Mouse (Mus musculus) forebrain, embryonic 12.5 days (tissue): ENCODE data around the gene Fndc9. TPM values are rescaled to one million over a fixed set of nuclear protein-coding genes. Genes with fewer than 3 reads are reported as not detected.

ENCODE experiments used
- ATAC-seq: fragments of 200-750 bp; cut with Nextera tagmentation; 2 replicates; pipeline ENCODE4 v1.8.0; 2017; ENCODE audit warnings: moderate TSS enrichment; ENCODE audit not compliant: low FRiP score
- H3K27ac ChIP-seq: fragments of 300-500 bp; sonication (generic); 2 replicates; pipeline ENCODE4 v1.5.1; 2016; ENCODE audit warnings: mild to moderate bottlenecking
- H3K27me3 ChIP-seq: fragments of 300-500 bp; sonication (generic); 2 replicates; pipeline ENCODE4 v1.6.1; 2016; ENCODE audit warnings: mild to moderate bottlenecking
- H3K36me3 ChIP-seq: fragments of 300-500 bp; sonication (generic); replicated peaks from 2 replicates; pipeline ENCODE4 v1.6.1; 2016; ENCODE audit warnings: mild to moderate bottlenecking
- H3K4me1 ChIP-seq: fragments of 300-500 bp; sonication (generic); 2 replicates; pipeline ENCODE4 v1.6.1; 2016
- H3K4me2 ChIP-seq: fragments of 300-500 bp; sonication (generic); 2 replicates; pipeline ENCODE4 v1.6.1; 2016; ENCODE audit warnings: mild to moderate bottlenecking, moderate library complexity
- H3K4me3 ChIP-seq: fragments of 300-500 bp; sonication (generic); replicated peaks from 2 replicates; pipeline ENCODE4 v1.5.1; 2016; ENCODE audit warnings: mild to moderate bottlenecking
- H3K9ac ChIP-seq: fragments of 300-500 bp; sonication (generic); 2 replicates; pipeline ENCODE4 v1.6.1; 2016; ENCODE audit warnings: mild to moderate bottlenecking
- H3K9me3 ChIP-seq: fragments of 300-500 bp; sonication (generic); 2 replicates; pipeline ENCODE4 v1.6.1; 2016
- WGBS: fragments of 180-500 bp; shearing (Covaris S2); methylation state at CpG from one replicate; pipeline ENCODE4 v1.1.7; 2016; 5-methylcytosine and 5-hydroxymethylcytosine counted together
- polyA plus RNA-seq: library from polyadenylated mRNA; unstranded; fragments of >200 nt; fragmentation: Nextera tagmentation; extraction: Ambion mirVana; gene quantifications from 2 replicates; pipeline ENCODE4 v1.2.1, GENCODE M21; 2016

Gene Fndc9
- polyA plus RNA-seq, 1 experiment from 2014 or later: 1.1 TPM

GRCm38 (mm10) chr11:46286803-46287202 lies 51.5 kb downstream of the Fndc9 start:
- H3K9me3 ChIP-seq: no peaks in the 10 kb centered on the region
- H3K4me3 ChIP-seq: no peak overlapping the region
- WGBS: 75% methylated on average over 6 of the region's 6 CpGs
- H3K4me1 ChIP-seq: peaks cover 12% of the 10 kb centered on the region; the same call in 1 of the 2 replicates
- ATAC-seq: no peak
- no peak overlapping the region for H3K27ac ChIP-seq
- H3K36me3 ChIP-seq: peaks cover 60% of the 10 kb centered on the region
- H3K9ac ChIP-seq: no peak overlapping the region
- H3K27me3 ChIP-seq: no peaks in the 10 kb centered on the region
- H3K4me2 ChIP-seq: no peak overlapping the region

GRCm38 (mm10) chr11:46288091-46288490 lies 52.8 kb downstream of the Fndc9 start:
- ATAC-seq: no peak
- Histone ChIP-seq H3K4me3 (no peak overlapping the region), H3K27ac (no peak overlapping the region), H3K4me1 (peaks cover 12% of the 10 kb centered on the region; the same call in 1 of the 2 replicates), H3K9ac (no peak overlapping the region), H3K4me2 (no peak overlapping the region), H3K9me3 (no peaks in the 10 kb centered on the region), H3K36me3 (peaks cover 48% of the 10 kb centered on the region), H3K27me3 (no peaks in the 10 kb centered on the region)
- WGBS: 82% methylated on average over 5 of the region's 5 CpGs

GRCm38 (mm10) chr11:46289022-46289421 lies 53.7 kb downstream of the Fndc9 start:
- Histone ChIP-seq H3K27me3 (no peaks in the 10 kb centered on the region), H3K27ac (no peak overlapping the region), H3K9me3 (no peaks in the 10 kb centered on the region), H3K4me2 (no peak overlapping the region), H3K9ac (no peak overlapping the region), H3K36me3 (peaks cover 40% of the 10 kb centered on the region), H3K4me1 (peaks cover 12% of the 10 kb centered on the region; the same call in 1 of the 2 replicates), H3K4me3 (no peak overlapping the region)
- ATAC-seq: no peak
- WGBS: 57% methylated on average over 4 of the region's 4 CpGs

Other genes starting within 250 kb of the Fndc9 start
- 3.1 and 3.2 TPM in 2 replicates for gene Gm12166, start 183.2 kb upstream of the Fndc9 start, polyA plus RNA-seq
- gene Adam19, start 179.5 kb upstream of the Fndc9 start, polyA plus RNA-seq: 9.7 and 10.2 TPM in 2 replicates
- gene Nipal4, start 69.0 kb upstream of the Fndc9 start, polyA plus RNA-seq: 0.59 and 0.84 TPM in 2 replicates
- gene Cyfip2, start 77.3 kb downstream of the Fndc9 start, polyA plus RNA-seq: 55.7 and 64.2 TPM in 2 replicates
- gene Itk, start 154.0 kb downstream of the Fndc9 start, polyA plus RNA-seq: not detected in 2 replicates
- gene Fam71b, start 161.0 kb downstream of the Fndc9 start, polyA plus RNA-seq: not detected in 2 replicates
- gene Med7, start 201.4 kb downstream of the Fndc9 start, polyA plus RNA-seq: 90.2 and 96.3 TPM in 2 replicates
- gene Havcr2, start 219.4 kb downstream of the Fndc9 start, polyA plus RNA-seq: 0.24 TPM in 1 of 2 replicates, not detected in the other